In the genomic region with DNA sequence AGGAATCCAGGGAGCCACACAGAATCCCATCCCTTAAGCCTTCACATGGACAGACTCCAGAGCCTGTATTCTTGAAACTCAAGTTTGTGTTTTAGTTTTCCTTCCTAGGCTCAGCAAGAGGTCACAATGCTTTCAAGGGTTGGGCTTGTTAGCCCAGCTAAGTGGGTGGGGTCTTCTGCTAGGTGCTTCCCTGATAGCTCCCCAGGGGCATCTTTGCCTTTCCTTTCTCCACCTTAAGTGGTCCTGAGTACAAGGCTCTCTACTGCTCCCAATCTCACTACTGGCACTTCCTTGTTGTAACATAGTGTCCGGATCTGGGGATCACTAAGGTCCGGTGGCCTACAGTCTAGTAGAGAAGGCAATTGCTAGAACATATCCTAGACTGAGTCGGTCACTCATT, we compare ENCODE assay signal across 36 mouse cellular contexts. TPM values are rescaled to one million over a fixed set of nuclear protein-coding genes. Genes with fewer than 3 reads are reported as not detected.
"Had no signal": no experiment of that assay in that cellular context is flagged by ENCODE, and none has a peak within 500 bp of the region (broad histone marks: within the 10 kb centered on the region; RNA-seq: fewer than 3 reads in every experiment).

No protein-coding gene starts in this region.

- H3K4me2 ChIP-seq: limb, embryonic 12.5 days; limb, embryonic 13.5 days; limb, embryonic 15.5 days; liver, embryonic 11.5 days; liver, embryonic 12.5 days; liver, embryonic 13.5 days; liver, embryonic 15.5 days; lung, embryonic 14.5 days; lung, embryonic 15.5 days; midbrain, embryonic 11.5 days; midbrain, embryonic 12.5 days; midbrain, embryonic 13.5 days; midbrain, embryonic 15.5 days; neural tube, embryonic 12.5 days had no signal

- H3K9me3 ChIP-seq: limb, embryonic 10.5 days; limb, embryonic 12.5 days; limb, embryonic 13.5 days; limb, embryonic 15.5 days; liver, embryonic 12.5 days; liver, embryonic 13.5 days; liver, embryonic 15.5 days; lung, embryonic 15.5 days; megakaryocyte, embryonic 14.5 days; midbrain, embryonic 10.5 days; midbrain, embryonic 12.5 days; midbrain, embryonic 13.5 days; midbrain, embryonic 15.5 days; neural tube, embryonic 12.5 days had no signal

- H3K27ac ChIP-seq: limb, embryonic 10.5 days; limb, embryonic 12.5 days; limb, embryonic 13.5 days; limb, embryonic 15.5 days; liver, embryonic 12.5 days; liver, embryonic 13.5 days; liver, embryonic 14.5 days; liver, embryonic 15.5 days; lung, embryonic 15.5 days; macrophage; midbrain, embryonic 10.5 days; midbrain, embryonic 12.5 days; midbrain, embryonic 13.5 days; midbrain, embryonic 15.5 days; neural tube, embryonic 12.5 days had no signal

- H3K9ac ChIP-seq: limb, embryonic 12.5 days; limb, embryonic 13.5 days; limb, embryonic 15.5 days; liver, embryonic 12.5 days; liver, embryonic 13.5 days; liver, embryonic 14.5 days; liver, embryonic 15.5 days; lung, embryonic 14.5 days; lung, embryonic 15.5 days; midbrain, embryonic 12.5 days; midbrain, embryonic 13.5 days; midbrain, embryonic 15.5 days; neural tube, embryonic 12.5 days had no signal

- H3K36me3 ChIP-seq: limb, embryonic 10.5 days; limb, embryonic 12.5 days; limb, embryonic 13.5 days; limb, embryonic 15.5 days; liver, embryonic 12.5 days; liver, embryonic 13.5 days; liver, embryonic 15.5 days; lung, embryonic 15.5 days; midbrain, embryonic 10.5 days; midbrain, embryonic 12.5 days; midbrain, embryonic 13.5 days; midbrain, embryonic 15.5 days; neural tube, embryonic 12.5 days had no signal

- ATAC-seq: liver, embryonic 12.5 days; lung, postnatal 0 days; midbrain, embryonic 13.5 days; midbrain, embryonic 15.5 days; midbrain, embryonic 16.5 days had no signal

- H3K4me3 ChIP-seq: limb, embryonic 10.5 days; limb, embryonic 12.5 days; limb, embryonic 13.5 days; limb, embryonic 15.5 days; liver, embryonic 12.5 days; liver, embryonic 13.5 days; liver, embryonic 15.5 days; lung, embryonic 15.5 days; megakaryocyte, embryonic 14.5 days; midbrain, embryonic 10.5 days; midbrain, embryonic 12.5 days; midbrain, embryonic 13.5 days; midbrain, embryonic 15.5 days; myocyte; neural tube, embryonic 12.5 days had no signal

- DNase-seq: left cerebral cortex, postnatal 4 days; liver; liver, embryonic 13.5 days; lung, adult 18-20 months; lung, adult 2 months; lung, embryonic 14.5 days; lung, postnatal 10 days; lung, postnatal 14 days; lung, postnatal 36 days; lung, postnatal 4 days; midbrain, embryonic 14.5 days had no signal

RNA-seq across cellular contexts. Expression of gene Dlx2, which starts 3.8 kb away (rescaled TPM):
- total RNA-seq: liver, adult 2 months; megakaryocyte progenitor cell, adult 5-6 weeks; megakaryocyte, adult 5-6 weeks; megakaryocyte-erythroid progenitor cell, adult 5-6 weeks; monocyte, adult 5-6 weeks had no signal
- polyA plus RNA-seq: liver, adult 2 months; liver, embryonic 13.5 days; lung, postnatal 0 days; macrophage had no signal

RNA-seq across cellular contexts. Expression of gene Dlx1, which starts 22.4 kb away (rescaled TPM):
- total RNA-seq: liver, adult 2 months; megakaryocyte progenitor cell, adult 5-6 weeks; megakaryocyte, adult 5-6 weeks; megakaryocyte-erythroid progenitor cell, adult 5-6 weeks; monocyte, adult 5-6 weeks had no signal
- polyA plus RNA-seq: liver, adult 2 months; lung, embryonic 14.5 days; lung, postnatal 0 days; macrophage had no signal
